Mouse (Mus musculus) layer of hippocampus, postnatal 14 days (tissue): ENCODE measurements around the gene Agtpbp1. TPM values are rescaled to one million over a fixed set of nuclear protein-coding genes. Genes with fewer than 3 reads are reported as not detected.
A peak's percentile ranks its signal among the peaks of the same experiment; 100 is the strongest.
"Not testable (repeated sequence)": the region's sequence is repeated elsewhere in the genome, so short reads cannot be mapped to it uniquely, and the experiment has no call there.

ENCODE experiments used
- DNase-seq, 2 experiments: peaks; one replicate each; pipeline ENCODE4 v3.0.0; 2021 to 2022; ENCODE audit warnings: low spot score in 2 of 2, mixed read lengths in 1 of 2
- total RNA-seq, 2 experiments: library from RNA; stranded (reverse); gene quantifications; 2 replicates each; pipeline ENCODE4 v1.2.3; 2021

The Agtpbp1 gene
- total RNA-seq, 2 experiments from 2014 or later: 347 to 349 TPM

DNA sequence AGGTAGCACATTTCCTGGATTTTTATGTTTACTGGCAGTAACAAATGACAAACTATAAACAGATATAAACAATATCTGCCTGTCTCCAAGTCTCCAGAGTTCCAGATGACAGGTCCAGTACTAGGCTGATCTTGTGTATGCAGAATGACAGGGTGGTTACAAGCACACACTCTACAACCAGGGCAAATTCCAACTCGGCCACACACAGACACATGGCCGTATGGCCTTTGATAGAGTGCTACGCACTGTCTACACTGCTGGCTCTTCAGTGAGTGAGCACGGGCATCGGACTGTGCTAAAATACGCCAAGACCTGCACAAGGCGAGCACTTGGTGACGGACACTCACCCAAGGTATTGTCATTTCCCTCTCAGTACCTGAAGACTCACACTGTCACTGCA is 97.7 kb downstream of the Agtpbp1 start:
- DNase-seq: no peak

DNA sequence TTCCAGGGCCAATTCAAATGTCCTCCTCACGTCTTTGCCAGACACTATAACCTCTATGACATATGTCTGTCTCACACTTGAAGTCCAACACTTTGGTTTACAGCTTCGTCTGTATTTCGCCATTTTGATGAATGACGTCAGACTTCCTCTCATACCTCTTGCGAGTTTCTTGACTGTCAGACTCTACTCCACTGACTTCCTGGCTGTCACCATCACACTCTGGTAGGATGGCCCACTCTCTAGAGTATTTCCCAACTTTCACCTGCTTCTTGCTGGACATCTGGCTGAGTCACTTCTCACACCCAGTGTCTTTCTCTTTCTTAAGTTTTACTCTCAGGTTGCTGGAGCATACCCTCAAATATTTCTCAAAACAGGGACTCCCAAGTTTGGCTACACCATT is 98.8 kb downstream of the Agtpbp1 start:
- DNase-seq: no peak

DNA sequence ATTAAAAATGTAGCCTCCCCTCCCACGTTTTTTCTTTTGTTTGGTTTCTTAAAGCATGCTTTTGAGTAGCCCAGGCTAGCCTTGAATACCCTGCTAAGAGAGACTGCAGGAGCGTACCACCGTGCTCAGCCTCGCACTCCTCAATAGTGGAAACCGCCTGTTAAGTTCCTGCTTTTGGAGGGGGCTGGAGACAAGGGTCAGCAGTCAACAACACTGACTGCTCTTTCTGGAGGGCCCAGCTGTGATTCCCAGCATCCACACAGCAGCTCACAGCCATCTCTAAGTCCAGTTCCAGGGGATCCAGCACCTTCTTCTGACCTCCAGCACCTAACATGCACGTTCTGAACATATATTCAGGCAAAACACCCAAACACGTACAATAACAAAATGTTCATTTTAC is 99.6 kb downstream of the Agtpbp1 start:
- DNase-seq: no peak

DNA sequence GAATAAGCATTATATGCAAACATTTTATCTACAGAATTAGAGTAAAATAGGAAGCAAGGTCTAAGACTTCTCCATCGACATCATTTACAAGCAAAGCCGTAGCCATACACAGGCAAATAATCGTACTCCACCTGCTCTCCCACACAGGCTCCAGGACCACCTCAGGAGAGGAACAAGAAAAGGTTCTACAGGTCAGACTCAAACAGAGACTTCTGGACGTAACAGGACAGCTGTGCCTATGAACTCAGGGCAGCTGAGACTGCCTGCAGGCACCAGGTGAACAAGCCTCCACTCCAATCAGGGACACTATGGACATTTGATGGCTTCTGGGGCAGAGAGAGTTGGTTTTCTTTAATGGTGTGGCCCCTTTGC is 103.6 kb downstream of the Agtpbp1 start:
- DNase-seq: no peak

DNA sequence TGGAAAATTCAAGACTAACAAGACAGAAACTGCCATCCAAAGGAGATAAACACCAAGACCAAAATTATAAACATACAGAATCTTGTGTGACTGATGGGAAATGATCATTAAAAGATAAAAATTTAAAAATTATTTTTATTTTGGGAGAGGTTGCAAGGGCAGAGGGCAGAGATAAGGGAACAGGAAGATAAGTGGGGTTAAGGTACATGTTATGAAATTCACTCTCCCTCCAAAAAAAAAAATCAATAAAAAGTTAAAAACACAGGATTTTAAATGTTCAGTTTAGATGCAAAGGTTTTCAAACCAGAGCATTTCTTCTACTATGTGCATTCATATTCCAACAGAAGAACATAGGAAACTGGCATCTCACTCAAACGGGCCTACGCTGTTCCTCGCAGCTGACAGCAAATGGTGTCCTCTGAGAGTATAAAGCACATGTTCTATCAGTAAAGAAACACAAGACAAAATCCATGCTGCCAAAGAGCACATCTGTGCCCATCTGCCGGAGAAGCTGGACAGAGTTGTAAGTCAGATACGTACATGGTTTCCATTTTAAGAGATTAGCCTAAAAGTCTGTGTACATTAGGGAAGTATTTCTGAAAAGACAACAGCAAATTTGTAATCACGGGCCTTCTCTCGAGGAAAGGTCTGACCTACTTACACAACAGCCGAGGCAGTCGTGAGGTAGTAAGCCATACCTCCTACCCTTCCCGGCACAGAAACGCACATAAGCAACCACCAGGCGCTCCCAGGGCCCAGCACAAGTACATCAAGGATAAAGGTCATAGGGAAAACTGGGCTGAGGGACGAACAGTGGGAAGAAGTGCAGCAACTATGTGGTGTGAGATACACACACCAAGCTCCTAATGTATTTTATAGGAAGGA is 104.2 kb downstream of the Agtpbp1 start:
- peak in 1 of 2 experiments; percentile 28 for DNase-seq

DNA sequence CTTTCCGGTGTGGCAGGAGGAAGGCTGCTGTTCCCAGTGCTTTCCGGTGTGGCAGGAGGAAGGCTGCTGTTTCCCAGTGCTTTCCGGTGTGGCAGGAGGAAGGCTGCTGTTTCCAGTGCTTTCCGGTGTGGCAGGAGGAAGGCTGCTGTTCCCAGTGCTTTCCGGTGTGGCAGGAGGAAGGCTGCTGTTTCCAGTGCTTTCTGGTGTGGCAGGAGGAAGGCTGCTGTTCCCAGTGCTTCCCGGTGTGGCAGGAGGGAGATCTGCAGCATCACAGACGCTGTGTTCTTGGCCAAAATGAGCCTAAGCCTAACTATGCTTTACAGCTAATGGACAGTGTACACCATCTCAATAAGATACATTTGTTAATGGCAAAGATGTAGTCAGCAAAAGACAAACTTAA is 107.1 kb downstream of the Agtpbp1 start:
- not testable (repeated sequence) for DNase-seq

DNA sequence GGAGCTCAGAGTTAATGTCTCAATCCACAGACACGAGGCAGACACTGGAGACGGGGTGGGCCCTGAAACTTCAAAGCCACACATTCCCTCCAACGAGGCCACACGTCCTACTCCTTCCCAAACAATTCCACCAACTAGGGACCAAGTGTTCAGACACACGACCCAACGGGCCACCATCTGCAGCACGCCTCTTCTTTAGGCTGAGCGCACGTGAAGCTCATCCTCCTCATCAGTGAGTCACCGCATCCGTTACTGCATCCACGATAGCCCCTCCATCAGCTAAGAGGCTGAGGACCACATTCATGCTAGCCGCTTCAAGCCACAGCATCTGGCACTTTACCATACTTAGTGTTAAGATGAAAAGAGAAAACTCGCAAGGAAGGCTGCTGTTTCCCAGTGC is 107.6 kb downstream of the Agtpbp1 start:
- no peak for DNase-seq

DNA sequence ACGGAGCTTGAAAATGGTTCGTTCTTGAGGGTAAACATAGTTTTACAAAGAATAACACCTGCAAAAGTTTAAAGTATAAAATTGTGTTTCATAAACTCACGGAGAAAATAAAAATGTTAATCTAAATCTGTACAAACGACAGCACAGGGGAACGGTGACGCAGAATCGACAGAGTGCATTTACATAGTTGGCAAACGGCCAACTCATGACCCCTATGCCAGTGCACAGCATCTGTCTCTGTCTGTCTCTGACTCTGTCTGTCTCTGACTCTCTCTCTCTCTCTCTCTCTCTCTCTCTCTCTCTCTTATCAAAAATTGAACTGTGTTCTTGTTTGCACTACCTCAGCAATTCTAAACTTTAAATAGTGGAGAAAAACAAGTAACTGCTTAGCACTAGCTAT is 110.1 kb downstream of the Agtpbp1 start:
- no peak for DNase-seq

DNA sequence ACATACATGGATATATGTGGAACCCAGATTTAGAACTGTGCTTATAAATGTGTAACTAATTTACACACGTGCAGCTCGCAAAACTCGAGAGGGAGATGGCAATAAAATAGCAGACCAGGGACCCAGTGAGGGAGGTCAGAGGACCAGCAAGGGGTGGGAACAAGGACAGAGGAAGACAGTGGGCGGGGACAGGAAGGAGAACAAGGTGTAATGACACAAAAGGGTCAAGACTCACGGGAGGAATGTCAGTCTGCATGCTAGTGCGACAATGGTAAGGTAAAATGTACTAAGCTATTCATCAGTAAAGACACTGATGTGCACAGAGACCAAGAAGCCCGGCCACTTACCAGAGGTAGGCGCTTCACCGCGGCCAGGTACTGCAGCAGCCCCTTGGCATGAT is 111.7 kb downstream of the Agtpbp1 start:
- no peak for DNase-seq

DNA sequence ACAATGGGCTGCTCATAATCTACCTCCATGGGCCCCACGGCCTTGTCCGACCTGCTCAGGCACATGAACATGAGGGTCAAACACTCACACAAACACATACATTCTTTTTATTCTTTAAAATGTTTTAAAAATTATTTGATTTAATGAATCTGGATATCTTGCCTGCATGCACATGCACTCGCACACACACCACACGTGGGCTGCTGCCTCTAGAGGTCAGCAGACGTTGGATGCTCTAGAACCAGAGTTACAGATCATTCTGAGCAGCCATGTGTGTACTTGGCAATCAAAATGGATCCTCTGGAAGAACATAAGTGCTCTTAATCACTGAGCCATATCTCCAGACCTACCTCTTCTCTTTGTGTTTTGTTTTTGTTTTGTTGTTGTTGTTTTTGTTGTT is 112.8 kb downstream of the Agtpbp1 start:
- DNase-seq: no peak

DNA sequence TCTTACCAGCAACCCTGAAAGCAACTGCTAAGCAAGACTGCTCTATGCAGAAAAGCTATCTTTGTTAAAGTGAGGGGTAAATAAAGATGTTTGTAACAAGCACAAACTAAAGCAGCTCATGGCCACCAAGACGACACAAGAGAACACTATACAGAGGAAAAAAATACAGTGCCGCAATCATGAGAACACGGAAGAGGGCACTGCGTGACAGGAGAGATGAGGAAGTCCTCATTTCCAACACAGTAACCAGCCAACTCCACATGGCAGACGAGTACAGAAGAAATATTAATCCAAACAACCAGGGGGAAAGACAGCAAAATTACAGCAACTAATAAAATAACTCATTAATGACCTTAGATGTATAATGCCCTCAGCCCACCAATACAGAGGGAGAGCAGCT is 115.3 kb downstream of the Agtpbp1 start:
- DNase-seq: no peak

DNA sequence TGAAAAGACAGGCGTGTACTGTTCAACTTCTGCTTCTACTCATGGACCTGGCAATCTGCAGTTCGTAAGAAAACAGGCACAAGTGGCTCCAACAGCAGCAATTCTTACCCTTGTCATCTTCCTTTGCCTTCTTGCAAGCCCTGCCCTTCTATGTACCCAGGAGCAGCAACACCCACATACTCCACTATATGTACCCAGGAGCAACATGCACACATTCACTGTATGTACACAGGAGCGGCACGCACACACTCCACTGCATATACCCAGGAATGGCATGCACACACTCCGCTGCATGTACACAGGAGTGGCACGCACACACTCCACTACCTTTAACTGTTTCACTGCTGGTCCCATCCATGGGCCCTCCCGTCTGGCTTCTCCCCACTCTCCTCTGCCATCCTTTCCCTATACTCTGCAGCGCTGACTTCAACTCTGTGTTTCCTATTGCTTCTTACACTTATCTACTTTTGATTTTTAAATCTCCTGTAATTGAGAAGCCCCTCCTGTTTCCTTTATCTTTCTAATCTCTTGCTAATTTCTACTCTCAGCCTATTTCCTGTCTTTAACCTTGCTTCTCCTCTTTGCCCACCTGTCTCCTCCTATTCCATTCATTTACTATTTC is 116.7 kb downstream of the Agtpbp1 start:
- DNase-seq: no peak

DNA sequence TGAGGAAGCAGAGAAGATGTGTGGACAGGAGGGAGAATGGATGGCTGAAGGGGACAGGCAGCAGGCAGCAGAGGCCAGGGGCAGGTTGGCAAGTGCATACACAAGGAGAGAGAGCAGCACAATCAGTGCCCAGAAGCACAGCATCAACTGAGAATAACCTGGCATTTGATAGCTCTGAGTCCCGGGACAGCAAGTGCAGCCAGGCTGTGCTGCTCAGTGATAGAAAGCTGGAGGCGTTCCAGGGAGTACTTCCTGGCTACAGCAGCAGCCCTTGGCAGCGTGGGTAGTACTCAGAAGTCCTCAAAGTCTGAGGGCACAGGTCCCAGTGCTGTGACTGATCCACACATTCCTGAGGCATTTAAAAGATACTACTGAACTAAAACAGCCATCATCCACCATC is 117.4 kb downstream of the Agtpbp1 start:
- DNase-seq: peak; percentile 52 to 78

DNA sequence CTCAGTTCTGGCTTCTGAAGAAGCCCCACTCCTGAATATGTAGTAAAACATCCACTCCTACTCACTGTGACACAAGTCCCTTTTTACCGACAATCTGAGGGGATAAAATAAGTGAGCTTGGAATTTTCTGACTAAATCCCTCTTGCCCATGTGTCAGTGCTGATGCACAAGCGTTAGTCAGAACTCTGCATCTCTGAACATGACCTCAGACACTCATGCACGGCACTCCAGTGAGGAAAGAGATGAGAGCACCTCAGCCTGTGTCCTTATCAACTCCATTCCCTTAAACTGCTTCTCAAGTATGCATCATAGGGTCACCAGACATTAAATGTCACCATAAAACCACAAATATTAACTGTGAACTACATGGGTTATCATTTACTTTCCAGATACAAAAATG is 124.1 kb downstream of the Agtpbp1 start:
- DNase-seq: no peak

DNA sequence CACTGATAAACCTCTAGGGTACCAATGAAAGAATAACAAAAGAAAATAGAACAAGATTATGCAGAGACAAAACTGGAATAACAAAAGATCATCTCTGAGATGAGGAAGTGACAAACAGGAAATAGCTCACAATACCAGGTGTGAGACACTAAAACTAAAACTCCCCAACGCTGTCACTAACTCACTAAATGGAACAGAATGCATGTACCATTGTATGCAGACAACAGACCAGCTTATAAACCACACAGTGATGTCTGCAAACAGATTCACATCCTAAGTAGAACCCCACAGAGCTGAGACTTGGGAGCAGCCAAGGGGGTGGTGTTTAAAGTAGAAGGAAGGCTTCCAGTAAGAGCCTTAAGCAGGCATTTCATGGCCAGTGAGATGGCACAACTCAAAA is 128.8 kb downstream of the Agtpbp1 start:
- DNase-seq: no peak

DNA sequence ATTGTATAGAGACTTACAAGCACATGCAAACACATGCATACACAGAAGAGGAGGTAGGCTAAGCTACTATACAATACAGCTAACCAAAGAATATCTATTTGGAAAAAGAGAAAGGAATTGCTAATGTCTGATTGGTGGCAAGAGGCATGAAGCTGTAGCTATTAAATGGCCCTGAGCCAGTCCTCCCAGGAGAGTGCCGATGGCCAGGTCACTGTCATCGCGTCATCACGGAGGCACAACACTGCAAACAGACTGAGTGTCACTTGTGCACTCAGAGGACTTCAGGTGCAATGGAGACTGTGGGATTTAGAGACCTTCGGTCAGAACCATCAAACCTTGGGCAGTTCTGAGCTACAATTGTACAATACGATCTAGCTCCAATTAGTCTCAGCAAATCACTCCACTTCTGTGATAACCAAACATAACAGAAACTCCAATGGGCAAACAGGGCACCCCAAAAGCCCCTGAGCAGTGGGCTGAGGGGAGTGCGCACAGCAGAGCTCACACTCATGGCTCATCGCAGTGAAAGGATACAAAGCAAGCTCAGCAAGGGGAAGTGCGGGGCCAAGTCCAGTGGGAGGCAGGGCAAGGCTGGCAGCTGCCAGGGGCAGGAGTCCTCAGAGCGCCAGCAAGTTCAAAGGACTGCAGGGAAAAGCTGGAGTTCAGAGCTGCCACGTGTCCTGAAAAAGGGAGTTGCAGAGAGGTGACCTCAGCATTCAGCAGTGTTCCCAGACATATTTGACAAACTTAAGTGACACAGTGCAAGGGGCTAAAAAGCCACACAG is 130.8 kb downstream of the Agtpbp1 start:
- DNase-seq: no peak

DNA sequence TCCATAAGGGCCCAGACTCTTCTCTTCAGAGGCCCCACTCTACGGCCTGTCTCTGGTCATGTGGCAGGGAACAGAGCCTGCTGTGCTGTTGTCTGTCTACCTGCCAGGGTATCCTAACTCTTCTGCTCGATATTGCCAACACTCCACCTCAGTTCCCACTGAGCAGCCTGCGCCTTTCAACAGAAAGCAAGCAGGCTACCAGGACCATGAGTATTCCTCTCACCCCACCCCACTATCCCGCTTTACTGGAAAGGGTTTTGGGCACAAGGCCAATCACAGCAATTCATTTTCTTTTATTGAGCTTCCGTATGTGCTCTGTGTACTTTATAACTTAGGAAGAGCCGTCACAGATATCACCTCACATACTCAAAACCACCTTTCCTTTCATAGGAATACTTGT is 131.4 kb downstream of the Agtpbp1 start:
- DNase-seq: no peak

DNA sequence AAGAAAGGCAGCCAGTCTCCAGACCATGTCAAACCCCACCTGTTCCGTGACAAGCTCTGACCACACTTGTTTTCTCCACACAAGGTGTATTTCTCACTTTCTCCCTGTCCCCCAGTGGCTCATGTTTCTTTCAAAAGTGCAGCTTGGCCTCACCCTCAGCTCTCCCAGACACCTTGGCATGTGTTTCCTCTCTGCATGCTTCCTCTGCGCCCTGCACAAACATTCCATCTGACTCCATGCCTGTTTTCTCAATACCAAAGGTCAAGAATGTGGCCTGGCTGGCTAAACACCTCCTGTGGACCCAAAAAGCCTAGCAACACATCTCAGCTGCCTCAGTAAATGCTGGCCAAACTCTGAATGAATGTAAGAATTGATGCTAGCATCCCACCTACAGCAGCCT is 132.0 kb downstream of the Agtpbp1 start:
- DNase-seq: no peak

DNA sequence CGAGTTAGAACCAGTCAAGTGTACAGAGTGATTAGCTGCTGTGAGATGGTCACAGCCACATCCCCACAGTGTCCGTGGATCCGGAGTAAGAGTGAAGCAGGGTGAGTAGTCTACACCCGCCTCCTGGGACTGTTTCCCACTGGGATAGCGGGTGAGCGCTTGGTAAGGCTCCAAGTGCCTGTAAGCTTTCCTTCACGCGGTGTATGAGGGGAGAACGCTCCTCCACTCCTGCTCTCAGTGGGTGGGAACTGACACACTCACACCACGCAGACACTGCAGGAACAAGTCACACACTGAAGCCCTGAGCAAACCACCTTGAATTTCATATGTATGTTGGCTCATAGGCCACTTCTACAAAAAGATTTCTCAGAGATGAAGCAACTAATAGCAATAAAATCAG is 134.2 kb downstream of the Agtpbp1 start:
- no peak for DNase-seq

DNA sequence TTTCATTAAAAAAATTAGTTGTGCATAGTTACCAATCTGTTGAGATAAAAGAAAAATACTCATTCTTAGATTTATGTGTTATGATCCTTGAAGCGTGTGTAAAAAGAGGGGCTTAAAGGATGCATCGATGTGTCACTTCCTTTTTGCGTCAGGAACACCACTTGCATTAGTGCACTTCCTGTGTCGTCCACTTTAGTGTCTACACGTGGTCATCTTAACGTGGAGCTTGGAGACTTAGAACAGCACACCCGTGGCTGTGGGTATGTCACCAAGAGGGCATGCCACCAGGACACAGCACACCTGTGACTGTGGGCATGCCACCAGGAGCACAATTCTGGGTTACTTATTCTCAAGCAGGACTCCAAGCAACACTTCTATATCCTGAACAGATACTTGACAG is 137.9 kb downstream of the Agtpbp1 start:
- no peak for DNase-seq

DNA sequence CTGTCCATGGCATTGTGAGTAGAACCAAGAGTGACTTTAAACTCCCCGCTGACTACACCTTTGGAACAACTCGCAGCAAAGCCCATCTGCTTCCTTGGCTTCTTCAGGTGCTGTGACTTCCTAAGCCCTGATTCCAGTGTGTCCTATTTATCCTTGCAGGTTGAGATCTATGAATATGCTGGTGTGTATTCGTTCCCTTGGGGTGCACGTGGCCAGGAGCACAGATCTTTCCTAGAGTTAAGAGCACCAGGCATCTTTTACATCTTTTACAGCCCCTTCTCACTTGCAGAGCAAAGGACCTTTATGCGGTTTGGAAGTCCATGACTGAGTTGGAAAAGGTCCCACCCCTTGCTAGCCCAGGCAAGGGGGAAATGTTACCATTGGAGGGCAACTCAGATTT is 139.8 kb downstream of the Agtpbp1 start:
- DNase-seq: no peak

DNA sequence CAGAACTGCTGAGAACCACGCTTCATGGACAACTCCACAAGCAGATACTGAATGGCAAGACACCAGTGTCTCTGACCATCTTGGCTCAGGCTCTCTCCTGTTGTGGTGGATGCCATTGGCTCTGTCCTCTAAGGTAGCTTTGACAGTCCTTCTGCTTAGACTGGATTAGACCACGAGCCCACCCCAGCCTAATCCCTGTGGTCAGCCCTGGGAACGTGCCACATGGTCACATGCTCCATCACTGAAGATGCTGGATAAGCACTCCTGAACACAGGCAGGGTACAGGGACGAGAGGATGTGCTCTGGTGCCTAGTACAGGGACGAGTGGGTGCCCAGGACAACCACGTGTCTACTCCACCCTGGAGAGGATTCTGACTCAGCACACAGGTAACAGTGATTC is 140.7 kb downstream of the Agtpbp1 start:
- DNase-seq: no peak
